Mouse (Mus musculus) splenic B cell, adult 2 months (primary cell): ENCODE measurements around the gene Wdfy3.

Experiments used
- DNase-seq: peaks from one replicate; pipeline ENCODE4 v3.0.0-alpha.2; 2011; ENCODE audit warnings: low read depth, low spot score
- H3K27me3 ChIP-seq: 2 replicates; pipeline ENCODE4 v1.6.1; 2012; ENCODE audit warnings: mild to moderate bottlenecking, low read length, moderate library complexity, mixed read lengths; ENCODE audit not compliant: control insufficient read depth, poor library complexity, insufficient read depth, severe bottlenecking
- H3K36me3 ChIP-seq: 2 replicates; pipeline ENCODE4 v1.6.1; 2012; ENCODE audit warnings: mild to moderate bottlenecking, low read length, moderate library complexity, mixed read lengths; ENCODE audit not compliant: control insufficient read depth, poor library complexity, insufficient read depth, severe bottlenecking

Gene Wdfy3

GRCm38 (mm10) chr5:101819844-101820243, 249.9 kb downstream of the Wdfy3 start:
- Histone ChIP-seq H3K27me3 (no peaks in the 10 kb centered on the region), H3K36me3 (no peaks in the 10 kb centered on the region)
- DNase-seq = no peak

- H3K36me3 ChIP-seq = no peaks in the 10 kb centered on the region
- H3K27me3 ChIP-seq = no peaks in the 10 kb centered on the region
- DNase-seq = no peak
Observed at GRCm38 (mm10) chr5:101819216-101819615, 250.5 kb downstream of the Wdfy3 start.

- Histone ChIP-seq H3K36me3 (no peaks in the 10 kb centered on the region), H3K27me3 (no peaks in the 10 kb centered on the region)
- DNase-seq = no peak
Observed at GRCm38 (mm10) chr5:101816822-101817221, 252.9 kb downstream of the Wdfy3 start.

DNA sequence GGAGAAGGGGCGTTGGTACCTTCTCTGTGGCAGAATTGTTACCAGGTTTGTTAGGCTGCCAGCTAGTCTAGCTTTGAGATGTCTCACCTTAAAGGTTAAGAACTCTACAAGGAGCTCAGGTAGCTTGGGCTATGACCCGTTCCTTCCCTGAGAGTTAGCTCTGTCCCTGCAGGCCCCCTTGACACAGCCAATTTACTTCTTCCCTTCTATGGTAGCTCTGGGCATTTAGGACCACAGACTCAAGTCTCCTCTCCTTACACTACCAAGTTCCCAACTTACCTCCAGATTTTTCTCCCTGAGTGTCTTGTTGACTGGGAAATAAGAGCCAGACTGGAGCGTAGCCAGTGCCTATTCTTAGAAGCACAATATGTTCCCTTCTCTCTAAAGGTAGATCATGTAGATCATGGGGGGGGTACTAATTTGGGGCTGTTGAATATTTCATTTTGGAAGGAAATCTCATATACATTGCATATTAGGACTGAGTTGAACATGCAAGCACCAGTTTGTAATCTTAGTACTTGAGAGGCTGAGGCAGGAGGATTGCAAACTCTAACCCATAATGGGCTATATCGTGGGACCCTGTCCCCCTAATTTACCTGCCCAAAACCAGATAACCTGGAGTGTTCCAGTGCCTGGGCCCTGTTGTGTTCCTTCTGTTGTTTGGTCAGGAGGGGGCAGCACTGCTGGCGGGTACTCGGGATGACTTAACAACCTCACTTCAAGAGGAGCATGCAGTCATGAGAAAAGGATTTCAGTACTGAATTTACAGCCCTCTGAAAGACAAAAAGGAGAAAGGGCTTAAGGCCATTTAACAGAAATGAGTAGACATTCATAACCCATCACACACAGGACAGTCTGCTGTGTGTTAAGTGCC, 258.2 kb downstream of the Wdfy3 start:
- H3K36me3 ChIP-seq = no peaks in the 10 kb centered on the region
- no peaks in the 10 kb centered on the region for H3K27me3 ChIP-seq
- DNase-seq = no peak

GRCm38 (mm10) chr5:101802358-101803022, 267.2 kb downstream of the Wdfy3 start:
- DNase-seq = no peak
- Histone ChIP-seq H3K36me3 (no peaks in the 10 kb centered on the region), H3K27me3 (no peaks in the 10 kb centered on the region)

- no peak for DNase-seq
- H3K27me3 ChIP-seq = no peaks in the 10 kb centered on the region
- no peaks in the 10 kb centered on the region for H3K36me3 ChIP-seq
Observed at GRCm38 (mm10) chr5:101801891-101802290, 267.8 kb downstream of the Wdfy3 start.

GRCm38 (mm10) chr5:101792665-101793064, 277.1 kb downstream of the Wdfy3 start:
- Histone ChIP-seq H3K36me3 (no peaks in the 10 kb centered on the region), H3K27me3 (no peaks in the 10 kb centered on the region)
- no peak for DNase-seq

DNA sequence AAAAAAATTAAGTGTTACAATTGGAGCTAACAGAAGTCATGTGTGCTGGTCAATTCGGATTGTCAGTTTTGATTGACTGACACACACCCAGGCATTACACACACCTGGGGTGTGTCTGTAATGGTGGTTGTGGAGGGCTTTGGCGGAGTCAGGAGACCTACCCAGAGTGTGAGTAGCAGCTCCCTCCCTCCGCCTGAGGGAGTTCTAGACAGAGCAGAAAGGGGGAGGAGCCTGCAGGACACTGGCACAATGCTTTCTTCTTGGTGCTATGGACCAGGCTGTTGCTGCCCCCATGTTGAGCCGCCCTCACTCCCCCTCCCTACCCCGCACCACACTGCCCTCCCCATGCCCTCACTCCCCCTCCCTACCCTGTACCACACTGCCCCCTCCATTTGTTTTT, 279.2 kb downstream of the Wdfy3 start:
- Histone ChIP-seq H3K36me3 (no peaks in the 10 kb centered on the region), H3K27me3 (no peaks in the 10 kb centered on the region)
- DNase-seq = no peak

DNA sequence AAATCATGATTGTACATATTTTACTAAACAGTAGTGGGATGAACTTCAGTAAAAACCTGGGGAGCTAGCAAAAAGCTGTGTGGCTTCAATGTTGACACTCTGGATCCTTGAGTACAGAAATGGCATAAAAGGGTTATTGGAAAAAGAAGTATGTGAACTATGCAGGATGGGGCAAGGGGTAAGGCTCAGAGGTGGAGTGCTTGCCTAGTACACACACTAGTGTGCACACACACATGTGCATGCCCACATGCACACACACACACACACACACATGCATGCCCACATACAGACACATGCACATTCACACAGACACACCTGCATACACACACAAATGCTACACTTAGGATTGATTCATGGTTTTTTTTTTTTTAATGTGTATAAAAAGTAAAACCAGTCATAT, 280.0 kb downstream of the Wdfy3 start:
- no peaks in the 10 kb centered on the region for H3K36me3 ChIP-seq
- no peak for DNase-seq
- H3K27me3 ChIP-seq = no peaks in the 10 kb centered on the region

- DNase-seq = no peak
- Histone ChIP-seq H3K27me3 (no peaks in the 10 kb centered on the region), H3K36me3 (no peaks in the 10 kb centered on the region)
Observed at GRCm38 (mm10) chr5:101785921-101786614, 283.7 kb downstream of the Wdfy3 start.

- no peaks in the 10 kb centered on the region for H3K27me3 ChIP-seq
- DNase-seq = no peak
- no peaks in the 10 kb centered on the region for H3K36me3 ChIP-seq
Observed at GRCm38 (mm10) chr5:101784787-101785186, 284.9 kb downstream of the Wdfy3 start.

- no peak for DNase-seq
- H3K36me3 ChIP-seq = no peaks in the 10 kb centered on the region
- no peaks in the 10 kb centered on the region for H3K27me3 ChIP-seq
Observed at GRCm38 (mm10) chr5:101784328-101784727, 285.4 kb downstream of the Wdfy3 start.
